Mouse (Mus musculus): ENCODE data around the gene Fgfr2. TPM values are rescaled to one million over a fixed set of nuclear protein-coding genes. Genes with fewer than 3 reads are reported as not detected.
"Not testable (repeated sequence)": the region's sequence is repeated elsewhere in the genome, so short reads cannot be mapped to it uniquely, and the experiment has no call there.

Fgfr2 gene
- total and polyA plus RNA-seq, 2 experiments from 2014 or later, result 12.1 to 32.6 TPM

GRCm38 (mm10) chr7:131042657-131043056, 2080.5 kb downstream of the Fgfr2 start:
- Histone ChIP-seq H3K4me1 (ENCODE audit: insufficient read depth, low read length) (no peaks in the 10 kb centered on the region), H3K4me2 (ENCODE audit: low read depth, low read length, poor library complexity, severe bottlenecking) (no peak overlapping the region), H3K36me3 (ENCODE audit: insufficient read depth, low read length) (no peaks in the 10 kb centered on the region), H3K27me3 (ENCODE audit: insufficient read depth, low read length) (no peaks in the 10 kb centered on the region), H3K4me3 (ENCODE audit: low read depth, low read length) (no peak overlapping the region), H3K9ac (replicated peaks; ENCODE audit: low read length, poor library complexity, severe bottlenecking) (no peak overlapping the region), H3K27ac (ENCODE audit: low read depth, low read length) (no peak overlapping the region), H3K9me3 (ENCODE audit: low read length) (no peaks in the 10 kb centered on the region)
- WGBS, result 60% methylated on average over 1 of the region's 1 CpGs
- DNase-seq (ENCODE audit: low spot score), result no peak
- ATAC-seq (ENCODE audit: low FRiP score), result no peak
- peak; percentile 22; the same call in 1 of the 2 replicates for TF ChIP-seq CTCF (IDR thresholded peaks at IDR 0.05)

GRCm38 (mm10) chr7:131040760-131041159, 2082.4 kb downstream of the Fgfr2 start:
- H3K27me3 ChIP-seq (ENCODE audit: insufficient read depth, low read length); H3K4me1 ChIP-seq (ENCODE audit: insufficient read depth, low read length); ATAC-seq (ENCODE audit: low FRiP score); H3K9me3 ChIP-seq (ENCODE audit: low read length); H3K4me2 ChIP-seq (ENCODE audit: low read depth, low read length, poor library complexity, severe bottlenecking); DNase-seq (ENCODE audit: low spot score); H3K9ac ChIP-seq (replicated peaks; ENCODE audit: low read length, poor library complexity, severe bottlenecking); H3K4me3 ChIP-seq (ENCODE audit: low read depth, low read length); H3K27ac ChIP-seq (ENCODE audit: low read depth, low read length); H3K36me3 ChIP-seq (ENCODE audit: insufficient read depth, low read length): not testable (repeated sequence)
- WGBS, result 86% methylated on average over 8 of the region's 8 CpGs

- H3K4me3 ChIP-seq (ENCODE audit: low read depth, low read length), result no peak overlapping the region
- H3K4me2 ChIP-seq (ENCODE audit: low read depth, low read length, poor library complexity, severe bottlenecking), result no peak overlapping the region
- TF ChIP-seq CTCF (IDR thresholded peaks at IDR 0.05), result no peak
- DNase-seq (ENCODE audit: low spot score), result no peak
- no peaks in the 10 kb centered on the region for H3K9me3 ChIP-seq (ENCODE audit: low read length)
- H3K4me1 ChIP-seq (ENCODE audit: insufficient read depth, low read length), result no peaks in the 10 kb centered on the region
- H3K27ac ChIP-seq (ENCODE audit: low read depth, low read length), result no peak overlapping the region
- H3K27me3 ChIP-seq (ENCODE audit: insufficient read depth, low read length), result no peaks in the 10 kb centered on the region
- H3K9ac ChIP-seq (replicated peaks; ENCODE audit: low read length, poor library complexity, severe bottlenecking), result no peak overlapping the region
- no peak for ATAC-seq (ENCODE audit: low FRiP score)
- H3K36me3 ChIP-seq (ENCODE audit: insufficient read depth, low read length), result no peaks in the 10 kb centered on the region
- WGBS, result 91% methylated on average over 2 of the region's 2 CpGs
Measured at GRCm38 (mm10) chr7:131037083-131037482, 2086.1 kb downstream of the Fgfr2 start.

GRCm38 (mm10) chr7:131036396-131036795, 2086.8 kb downstream of the Fgfr2 start:
- no peak for ATAC-seq (ENCODE audit: low FRiP score)
- 82% methylated on average over 3 of the region's 3 CpGs for WGBS

GRCm38 (mm10) chr7:131031755-131032154, 2091.4 kb downstream of the Fgfr2 start, which contains the start of gene Dmbt1:
TSS of gene Dmbt1 (plus strand) at chr7:131032053.
- no peaks in the 10 kb centered on the region for H3K9me3 ChIP-seq (ENCODE audit: low read length)
- H3K27me3 ChIP-seq (ENCODE audit: insufficient read depth, low read length), result no peaks in the 10 kb centered on the region
- TF ChIP-seq CTCF (IDR thresholded peaks at IDR 0.05), result no peak
- no peak for DNase-seq (ENCODE audit: low spot score)
- no peak for ATAC-seq (ENCODE audit: low FRiP score)
- WGBS, result 88% methylated on average over 5 of the region's 5 CpGs
- H3K36me3 ChIP-seq (ENCODE audit: insufficient read depth, low read length), result no peaks in the 10 kb centered on the region
- H3K4me1 ChIP-seq (ENCODE audit: insufficient read depth, low read length), result no peaks in the 10 kb centered on the region
- H3K4me2 ChIP-seq (ENCODE audit: low read depth, low read length, poor library complexity, severe bottlenecking), result no peak within 1 kb of the TSS
- H3K9ac ChIP-seq (replicated peaks; ENCODE audit: low read length, poor library complexity, severe bottlenecking), result no peak within 1 kb of the TSS
- no peak within 1 kb of the TSS for H3K4me3 ChIP-seq (ENCODE audit: low read depth, low read length)
- H3K27ac ChIP-seq (ENCODE audit: low read depth, low read length), result no peak within 1 kb of the TSS

More at GRCm38 (mm10) chr7:131036396-131036795, 2086.8 kb downstream of the Fgfr2 start:
- TF ChIP-seq CTCF (IDR thresholded peaks at IDR 0.05), result no peak
- H3K4me2 ChIP-seq (ENCODE audit: low read depth, low read length, poor library complexity, severe bottlenecking), result no peak overlapping the region
- H3K27me3 ChIP-seq (ENCODE audit: insufficient read depth, low read length), result no peaks in the 10 kb centered on the region
- no peak overlapping the region for H3K9ac ChIP-seq (replicated peaks; ENCODE audit: low read length, poor library complexity, severe bottlenecking)
- no peaks in the 10 kb centered on the region for H3K9me3 ChIP-seq (ENCODE audit: low read length)
- H3K4me3 ChIP-seq (ENCODE audit: low read depth, low read length), result no peak overlapping the region
- DNase-seq (ENCODE audit: low spot score), result no peak
- H3K4me1 ChIP-seq (ENCODE audit: insufficient read depth, low read length), result no peaks in the 10 kb centered on the region
- H3K27ac ChIP-seq (ENCODE audit: low read depth, low read length), result no peak overlapping the region
- no peaks in the 10 kb centered on the region for H3K36me3 ChIP-seq (ENCODE audit: insufficient read depth, low read length)

GRCm38 (mm10) chr7:131027557-131027956, 2095.6 kb downstream of the Fgfr2 start:
- H3K9me3 ChIP-seq (ENCODE audit: low read length), result no peaks in the 10 kb centered on the region
- no peaks in the 10 kb centered on the region for H3K27me3 ChIP-seq (ENCODE audit: insufficient read depth, low read length)
- no peak overlapping the region for H3K9ac ChIP-seq (replicated peaks; ENCODE audit: low read length, poor library complexity, severe bottlenecking)
- H3K27ac ChIP-seq (ENCODE audit: low read depth, low read length), result no peak overlapping the region
- TF ChIP-seq CTCF (IDR thresholded peaks at IDR 0.05), result no peak
- 78% methylated on average over 1 of the region's 1 CpGs for WGBS
- 0 out of 2 replicates have a peak, but pooled peaks cover 3% of the 10 kb centered on the region for H3K4me1 ChIP-seq (ENCODE audit: insufficient read depth, low read length)
- no peak overlapping the region for H3K4me3 ChIP-seq (ENCODE audit: low read depth, low read length)
- no peaks in the 10 kb centered on the region for H3K36me3 ChIP-seq (ENCODE audit: insufficient read depth, low read length)
- ATAC-seq (ENCODE audit: low FRiP score) (no peak), DNase-seq (ENCODE audit: low spot score) (no peak)
- no peak overlapping the region for H3K4me2 ChIP-seq (ENCODE audit: low read depth, low read length, poor library complexity, severe bottlenecking)

All from midbrain, postnatal 0 days (tissue).